Mouse (Mus musculus): ENCODE data around the gene Nup50. TPM values are rescaled to one million over a fixed set of nuclear protein-coding genes. Genes with fewer than 3 reads are reported as not detected.

Gene Nup50
- total RNA-seq, 2 experiments from 2014 or later: 43.6 to 87.7 TPM

- no peak; the same call in 1 of the 2 replicates for ATAC-seq (replicated peaks; ENCODE audit: poor library complexity)
Measured at GRCm38 (mm10) chr15:84987020-84987815, 64.0 kb downstream of the Nup50 start.

- peak; percentile 89 for ATAC-seq (replicated peaks; ENCODE audit: poor library complexity)
Measured at GRCm38 (mm10) chr15:84987874-84988825, 64.9 kb downstream of the Nup50 start, which contains the start of gene 5031439G07Rik. TSS of gene 5031439G07Rik (minus strand) at chr15:84988551.

- ATAC-seq (replicated peaks; ENCODE audit: poor library complexity): no peak
Measured at GRCm38 (mm10) chr15:84989098-84989497, 65.9 kb downstream of the Nup50 start.

- no peak for ATAC-seq (replicated peaks; ENCODE audit: poor library complexity)
Measured at GRCm38 (mm10) chr15:84989771-84990170, 66.6 kb downstream of the Nup50 start.

Other genes starting within 250 kb of the Nup50 start
- gene Arhgap8, start 203.4 kb upstream of the Nup50 start, total RNA-seq (2015): not detected in 2 replicates
- gene Arhgap8, start 203.4 kb upstream of the Nup50 start, total RNA-seq (2017): not detected in 2 replicates
- 0.20 and 0.32 TPM in 2 replicates for gene Phf21b, start 67.4 kb upstream of the Nup50 start, total RNA-seq (2015)
- 0.08 and 0.10 TPM in 2 replicates for gene Phf21b, start 67.4 kb upstream of the Nup50 start, total RNA-seq (2017)
- 0.25 and 0.46 TPM in 2 replicates for gene Gm29666, start 3.4 kb upstream of the Nup50 start, total RNA-seq (2015)
- 0.20 and 0.25 TPM in 2 replicates for gene Gm29666, start 3.4 kb upstream of the Nup50 start, total RNA-seq (2017)
- gene 5031439G07Rik, start 65.1 kb downstream of the Nup50 start, total RNA-seq (2015): 8.0 and 10.0 TPM in 2 replicates
- gene 5031439G07Rik, start 65.1 kb downstream of the Nup50 start, total RNA-seq (2017): 11.7 and 17.7 TPM in 2 replicates
- not detected in 2 replicates for gene Upk3a, start 93.7 kb downstream of the Nup50 start, total RNA-seq (2015)
- not detected in 2 replicates for gene Upk3a, start 93.7 kb downstream of the Nup50 start, total RNA-seq (2017)
- 12.4 and 12.5 TPM in 2 replicates for gene Fam118a, start 105.5 kb downstream of the Nup50 start, total RNA-seq (2015)
- 10.5 and 20.9 TPM in 2 replicates for gene Fam118a, start 105.5 kb downstream of the Nup50 start, total RNA-seq (2017)
- gene Smc1b, start 208.6 kb downstream of the Nup50 start, total RNA-seq (2015): not detected in 2 replicates
- not detected in 2 replicates for gene Smc1b, start 208.6 kb downstream of the Nup50 start, total RNA-seq (2017)
- not detected in 2 replicates for gene Ribc2, start 208.7 kb downstream of the Nup50 start, total RNA-seq (2015)
- not detected in 2 replicates for gene Ribc2, start 208.7 kb downstream of the Nup50 start, total RNA-seq (2017)